Mouse (Mus musculus): ENCODE results near the gene Fam43a.

DNA sequence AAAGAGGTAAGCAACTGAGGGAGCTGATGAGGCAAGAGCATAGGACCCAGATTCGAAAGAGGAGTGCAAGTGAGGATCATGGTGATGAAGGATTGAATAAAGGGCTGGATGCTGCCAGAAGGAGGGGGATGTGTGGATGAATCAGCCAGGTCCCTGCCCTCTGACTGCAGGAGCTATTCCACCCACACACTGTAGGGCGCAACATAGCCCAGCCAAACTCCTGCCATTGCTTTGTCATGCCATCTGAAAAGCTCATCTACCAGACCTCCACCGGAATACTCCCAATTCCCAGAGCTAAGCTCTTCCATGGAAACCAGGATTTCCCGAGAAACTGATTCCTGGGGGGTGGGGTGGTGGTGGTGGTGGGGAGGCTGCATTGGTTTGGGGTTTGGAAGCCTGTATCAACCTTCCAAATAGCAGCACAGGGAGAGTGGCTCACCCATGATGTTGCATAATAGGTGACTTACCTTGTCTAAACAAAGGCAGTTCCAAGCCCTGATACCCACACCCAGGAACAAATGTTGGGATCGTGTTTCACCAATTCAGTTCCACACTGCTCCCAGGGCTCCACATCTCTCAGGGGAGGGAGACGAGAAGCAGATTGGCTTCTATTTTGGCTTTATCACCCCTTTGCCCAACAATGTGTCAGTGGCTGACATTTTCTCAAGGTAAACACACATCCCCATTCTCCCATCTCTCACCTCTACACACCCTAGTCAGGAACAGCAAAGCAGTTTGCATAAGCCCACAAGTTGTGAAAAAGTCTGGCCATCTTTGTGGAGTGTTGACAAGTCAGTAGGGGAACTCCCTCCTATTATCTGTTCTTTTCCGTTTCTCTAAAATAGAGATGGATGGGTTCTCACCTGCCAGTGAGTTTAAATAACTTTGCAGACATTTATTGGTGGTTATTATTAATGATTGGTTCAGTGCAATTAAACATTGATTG is 9.0 kb upstream of the Fam43a start:
- TF ChIP-seq CTCF (IDR thresholded peaks at IDR 0.05; ENCODE audit: low read depth) = 0 out of 2 replicates have a peak, but pooled peaks have one; percentile 10
- no peak for TF ChIP-seq EP300 (IDR thresholded peaks at IDR 0.05; ENCODE audit: low read depth)
